Mouse (Mus musculus) CH12.LX (cell line): ENCODE data around the gene Tbc1d7. TPM values are rescaled to one million over a fixed set of nuclear protein-coding genes. Genes with fewer than 3 reads are reported as not detected.

Source experiments
- DNase-seq: peaks from one replicate; pipeline ENCODE4 v3.0.0-alpha.2; 2013; ENCODE audit errors: extremely low read depth
- H3K27ac ChIP-seq: 2 replicates; pipeline ENCODE4 v1.5.1; 2012; ENCODE audit warnings: low read depth, mild to moderate bottlenecking, control low read depth, moderate library complexity; ENCODE audit not compliant: insufficient read depth
- H3K27me3 ChIP-seq: replicated peaks from 2 replicates; pipeline ENCODE3; 2012; ENCODE audit warnings: inconsistent platforms
- H3K36me3 ChIP-seq, 2 experiments: replicated peaks in 1 of 2; 2 replicates each; pipeline versions ENCODE3 to v1.6.1; 2012; ENCODE audit warnings: inconsistent platforms in 1 of 2, low read length in 1 of 2, mild to moderate bottlenecking in 1 of 2, mixed read lengths in 1 of 2, moderate library complexity in 1 of 2; ENCODE audit not compliant: control insufficient read depth in 1 of 2, insufficient read depth in 1 of 2
- H3K4me1 ChIP-seq, 2 experiments: 2 replicates each; pipeline ENCODE4 v1.6.1; 2012; ENCODE audit warnings: inconsistent platforms in 1 of 2, moderate library complexity in 1 of 2; ENCODE audit not compliant: insufficient read depth in 2 of 2, control insufficient read depth in 1 of 2
- H3K4me2 ChIP-seq: 2 replicates; pipeline ENCODE4 v1.6.1; 2012; ENCODE audit warnings: low read depth, mild to moderate bottlenecking, control low read depth; ENCODE audit not compliant: poor library complexity, insufficient read depth, severe bottlenecking
- H3K4me3 ChIP-seq, 3 experiments: fragments of 150-350 bp in 1 of 3; sonication (generic) in 1 of 3; replicated peaks in 1 of 3; 2 replicates each; pipeline versions ENCODE3 to v1.5.1; 2011 to 2012; ENCODE audit warnings: low read depth in 2 of 3, low read length in 2 of 3, mild to moderate bottlenecking in 2 of 3, moderate library complexity in 2 of 3, control low read depth in 1 of 3, improper control_type of control experiment in 1 of 3, inconsistent platforms in 1 of 3, mixed read lengths in 1 of 3; ENCODE audit not compliant: poor library complexity in 1 of 3
- H3K79me2 ChIP-seq: replicated peaks from 2 replicates; pipeline ENCODE4 v1.6.1; 2012; ENCODE audit warnings: mild to moderate bottlenecking, moderate library complexity; ENCODE audit not compliant: control insufficient read depth, poor library complexity, insufficient read depth, severe bottlenecking; ENCODE audit errors: extremely low read depth
- H3K9ac ChIP-seq: 2 replicates; pipeline ENCODE4 v1.6.1; 2012; ENCODE audit warnings: low read depth, mild to moderate bottlenecking, control low read depth, moderate library complexity; ENCODE audit not compliant: insufficient read depth
- H3K9me3 ChIP-seq: replicated peaks from 2 replicates; pipeline ENCODE3; 2012; ENCODE audit warnings: low read length, inconsistent platforms, mixed read lengths
- CHD1 ChIP-seq: IDR thresholded peaks from 2 replicates; pipeline ENCODE4 v1.6.1; 2012; ENCODE audit warnings: low read depth, low read length, improper control_type of control experiment, inconsistent platforms
- CTCF ChIP-seq, 2 experiments: IDR thresholded peaks in 1 of 2; conservative IDR thresholded peaks in 1 of 2; 2 replicates each; pipeline ENCODE4 v1.5.1; 2011 to 2012; ENCODE audit warnings: low read depth in 2 of 2, low read length in 2 of 2, improper control_type of control experiment in 1 of 2, inconsistent platforms in 1 of 2, mild to moderate bottlenecking in 1 of 2, moderate library complexity in 1 of 2
- HCFC1 ChIP-seq: IDR thresholded peaks from 2 replicates; pipeline ENCODE4 v1.6.1; 2012; ENCODE audit warnings: low read depth, mild to moderate bottlenecking, inconsistent platforms, low read length, improper control_type of control experiment
- JUN ChIP-seq: IDR thresholded peaks from 2 replicates; pipeline ENCODE4 v1.6.1; 2011; ENCODE audit warnings: low read depth, mild to moderate bottlenecking, low read length, improper control_type of control experiment, moderate library complexity; ENCODE audit not compliant: insufficient read depth
- JUND ChIP-seq: conservative IDR thresholded peaks from 2 replicates; pipeline ENCODE4 v1.6.1; 2011; ENCODE audit warnings: low read depth, low read length, improper control_type of control experiment
- KAT2A ChIP-seq: IDR thresholded peaks from 2 replicates; pipeline ENCODE4 v1.6.1; 2012; ENCODE audit warnings: low read length, improper control_type of control experiment, inconsistent platforms; ENCODE audit not compliant: insufficient replicate concordance
- MAFK ChIP-seq: IDR thresholded peaks from 2 replicates; pipeline ENCODE4 v1.6.1; 2011; ENCODE audit warnings: low read length, improper control_type of control experiment; ENCODE audit not compliant: insufficient replicate concordance
- MAX ChIP-seq: IDR thresholded peaks from 2 replicates; pipeline ENCODE4 v1.6.1; 2011; ENCODE audit warnings: low read length, improper control_type of control experiment
- MAZ ChIP-seq: IDR thresholded peaks from 2 replicates; pipeline ENCODE4 v1.6.1; 2012; ENCODE audit warnings: low read depth, mild to moderate bottlenecking, inconsistent platforms, low read length, improper control_type of control experiment, moderate library complexity
- MXI1 ChIP-seq: IDR thresholded peaks from 2 replicates; pipeline ENCODE4 v1.6.1; 2011; ENCODE audit warnings: mild to moderate bottlenecking, low read depth, low read length, improper control_type of control experiment
- MYC ChIP-seq: IDR thresholded peaks from 2 replicates; pipeline ENCODE4 v1.6.1; 2011; ENCODE audit warnings: low read depth, mild to moderate bottlenecking, improper control_type of control experiment, low read length
- NELFE ChIP-seq: IDR thresholded peaks from 2 replicates; pipeline ENCODE4 v1.6.1; 2011; ENCODE audit warnings: low read depth, low read length, improper control_type of control experiment
- POLR2A ChIP-seq: IDR thresholded peaks from 2 replicates; pipeline ENCODE4 v1.6.1; 2011; ENCODE audit warnings: low read depth, mild to moderate bottlenecking, improper control_type of control experiment, low read length
- RAD21 ChIP-seq: IDR thresholded peaks from 2 replicates; pipeline ENCODE4 v1.6.1; 2011; ENCODE audit warnings: low read depth, mild to moderate bottlenecking, low read length, improper control_type of control experiment, moderate library complexity
- RCOR1 ChIP-seq: conservative IDR thresholded peaks from 2 replicates; pipeline ENCODE4 v1.6.1; 2012; ENCODE audit warnings: low read depth, mild to moderate bottlenecking, inconsistent platforms, low read length, improper control_type of control experiment
- SMC3 ChIP-seq: IDR thresholded peaks from 2 replicates; pipeline ENCODE4 v1.6.1; 2011; ENCODE audit warnings: low read depth, low read length, improper control_type of control experiment
- TBP ChIP-seq: conservative IDR thresholded peaks from 2 replicates; pipeline ENCODE4 v1.6.1; 2011; ENCODE audit warnings: low read depth, low read length, improper control_type of control experiment
- TCF12 ChIP-seq: IDR thresholded peaks from 2 replicates; pipeline ENCODE4 v1.6.1; 2014; ENCODE audit warnings: low read depth, mild to moderate bottlenecking, inconsistent platforms, low read length, improper control_type of control experiment
- ZNF384 ChIP-seq: IDR thresholded peaks from 2 replicates; pipeline ENCODE4 v1.6.1; 2012; ENCODE audit warnings: low read depth, low read length, improper control_type of control experiment, inconsistent platforms
- dilution Hi-C: fragments of 300-500 bp; cut with MboI; formaldehyde crosslinking; loops from 2 replicates; pipeline ENCODE4 v1.14.3; 2020; ENCODE audit warnings: low sequenced_read_pairs; ENCODE audit not compliant: extremely low pct_unique_long_range_greater_than_20kb, extremely low pct_ligation_motif_present
- in situ Hi-C: fragments of 300-500 bp; cut with MboI; formaldehyde crosslinking; loops from 3 replicates; pipeline ENCODE4 v1.14.3; 2019; ENCODE audit warnings: low sequenced_read_pairs, low pct_ligation_motif_present, low pct_unique_long_range_greater_than_20kb, mixed read lengths
- polyA plus RNA-seq: library from polyadenylated mRNA; unstranded; fragments of >175 nt; gene quantifications from 2 replicates; pipeline ENCODE4 v1.2.1, GENCODE M21; 2012; ENCODE audit warnings: low read depth; ENCODE audit not compliant: insufficient read length
- total RNA-seq, 2 experiments: library from RNA; depleted of rRNA; stranded (reverse); fragments of 300-350 nt in 1 of 2; fragments of >200 nt in 1 of 2; gene quantifications; 2 replicates each; pipeline ENCODE4 v1.2.3; 2012 to 2014

Tbc1d7 gene
- total and polyA plus RNA-seq, 3 experiments, result 19.5 to 37.3 (median 20.2) TPM

DNA sequence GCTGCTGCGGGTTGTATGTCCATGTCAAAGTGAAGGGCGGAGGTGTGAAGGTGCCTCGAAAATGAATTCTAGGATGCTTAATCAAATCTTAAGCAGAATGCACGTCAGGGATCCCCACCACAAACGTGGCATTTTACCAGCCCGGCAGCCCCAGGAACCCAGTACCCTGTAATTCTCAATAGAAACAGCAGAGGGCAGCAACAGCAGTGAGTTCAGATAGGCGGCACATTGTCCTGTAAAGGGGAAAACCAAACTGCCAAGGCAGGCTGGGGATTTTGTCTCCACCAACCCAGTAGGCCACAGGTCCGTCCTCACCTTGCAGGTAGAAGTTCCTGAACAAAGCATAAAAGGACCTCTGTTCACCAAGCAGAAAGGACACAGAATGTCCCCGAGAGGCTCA is 2.0 kb upstream of the Tbc1d7 start:
- Histone ChIP-seq H3K9me3 (no peaks in the 10 kb centered on the region), H3K4me2 (peak overlapping the region; percentile 56; the same call in 1 of the 2 replicates), H3K4me3 (no peak overlapping the region), H3K36me3 (peaks cover 2 to 8% of the 10 kb centered on the region in 2 experiments), H3K9ac (0 out of 2 replicates have a peak overlapping the region, but pooled peaks have one; percentile 23), H3K27me3 (no peaks in the 10 kb centered on the region), H3K27ac (no peak overlapping the region), H3K4me1 (peaks cover 10 to 47% of the 10 kb centered on the region in 2 experiments), H3K79me2 (no peaks in the 10 kb centered on the region)
- peak; percentile 86 for DNase-seq
- in situ Hi-C loops (loop anchor here (10.0 kb wide), 1 partner anchor 562 kb away; no protein-coding TSS in a partner anchor), dilution Hi-C loops (no loop called here)
- peak; percentile 59; the same call in 1 of the 2 replicates for TF ChIP-seq MYC
- 0 out of 2 replicates have a peak, but pooled peaks have one; percentile 16 for TF ChIP-seq MAX
- TF ChIP-seq TBP, result no peak
- TF ChIP-seq JUN, result no peak
- TF ChIP-seq SMC3, result peak; percentile 64
- 0 out of 2 replicates have a peak, but pooled peaks have one; percentile 20 for TF ChIP-seq POLR2A
- no peak for TF ChIP-seq MXI1
- TF ChIP-seq RAD21, result peak; percentile 75
- no peak for TF ChIP-seq KAT2A
- TF ChIP-seq CTCF (conservative IDR thresholded peaks at IDR 0.05 in 1 of 2, IDR thresholded peaks at IDR 0.05 in 1 of 2; ENCODE audit: low read depth in 2 of 2, low read length in 2 of 2), result peak; percentile 74 to 78; a peak in 3 of 4 replicates

DNA sequence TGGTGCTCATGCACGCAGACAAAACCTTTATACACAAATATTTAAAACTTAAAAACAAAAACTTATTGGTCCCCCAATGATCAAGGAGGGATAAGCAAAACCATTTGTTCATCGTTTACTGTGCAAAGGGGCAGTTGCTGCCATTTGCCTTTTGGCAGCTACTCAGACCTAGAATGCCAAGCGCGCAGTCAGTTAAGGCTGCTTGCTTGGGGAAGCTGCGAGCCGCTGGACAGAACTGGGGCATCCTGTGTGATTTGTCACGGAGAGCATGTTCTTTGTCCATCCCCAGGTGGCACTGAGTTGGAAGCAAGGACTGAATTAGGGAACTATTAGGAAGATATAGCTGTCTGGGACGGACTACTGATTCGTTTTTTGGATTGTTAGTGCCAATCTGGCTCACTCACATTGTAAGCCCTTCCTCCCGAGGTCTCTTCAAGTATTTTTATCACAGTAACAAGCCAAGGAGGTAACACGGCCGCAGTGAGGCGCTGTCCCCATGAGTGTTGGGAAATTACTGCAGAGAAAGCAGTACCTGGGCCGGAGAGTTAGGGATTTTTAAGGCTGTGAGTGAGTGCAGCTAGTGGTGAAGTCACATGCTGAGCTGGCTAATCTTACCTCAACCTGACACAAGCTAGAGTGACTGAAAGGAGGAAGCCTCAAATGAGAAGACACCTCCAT is 874 bp upstream of the Tbc1d7 start:
- in situ Hi-C loops (loop anchor here (10.0 kb wide), 1 partner anchor 563 kb away; no protein-coding TSS in a partner anchor), dilution Hi-C loops (no loop called here)
- Histone ChIP-seq H3K79me2 (no peaks in the 10 kb centered on the region), H3K9ac (peak overlapping the region; percentile 89), H3K4me1 (peaks cover 4 to 39% of the 10 kb centered on the region in 2 experiments; a peak in 3 of 4 replicates), H3K4me3 (peak overlapping the region in 2 of 3 experiments; percentile 79 to 82), H3K36me3 (peaks cover 2 to 16% of the 10 kb centered on the region in 2 experiments), H3K9me3 (no peaks in the 10 kb centered on the region), H3K27ac (no peak overlapping the region), H3K27me3 (no peaks in the 10 kb centered on the region), H3K4me2 (peak overlapping the region; percentile 46)
- peak; percentile 44 for DNase-seq
- TF ChIP-seq CTCF (conservative IDR thresholded peaks at IDR 0.05 in 1 of 2, IDR thresholded peaks at IDR 0.05 in 1 of 2; ENCODE audit: low read depth in 2 of 2, low read length in 2 of 2) (peak in 1 of 2 experiments; percentile 37; a peak in 2 of 4 replicates), RCOR1 (no peak), MAFK (0 out of 2 replicates have a peak, but pooled peaks have one; percentile 5)

- dilution Hi-C loops (no loop called here), in situ Hi-C loops (no loop called here)
- no peak overlapping the region for H3K4me2 ChIP-seq
- peaks cover 12 to 54% of the 10 kb centered on the region in 2 experiments for H3K36me3 ChIP-seq
- no peaks in the 10 kb centered on the region for H3K27me3 ChIP-seq
- TF ChIP-seq NELFE (no peak), MYC (no peak), HCFC1 (no peak), MAZ (no peak), TBP (no peak), JUND (no peak), MAX (no peak), RAD21 (no peak), CTCF (conservative IDR thresholded peaks at IDR 0.05 in 1 of 2, IDR thresholded peaks at IDR 0.05 in 1 of 2; ENCODE audit: low read depth in 2 of 2, low read length in 2 of 2) (no peak), KAT2A (no peak), SMC3 (no peak), CHD1 (no peak), RCOR1 (no peak), TCF12 (no peak), ZNF384 (no peak), MXI1 (no peak), MAFK (no peak)
- no peak overlapping the region for H3K27ac ChIP-seq
- no peaks in the 10 kb centered on the region for H3K9me3 ChIP-seq
- no peak for DNase-seq
- H3K4me3 ChIP-seq, result no peak overlapping the region
- H3K79me2 ChIP-seq, result no peaks in the 10 kb centered on the region
- no peak overlapping the region for H3K9ac ChIP-seq
- peaks cover 0 to 13% of the 10 kb centered on the region in 2 experiments; a peak in 2 of 4 replicates for H3K4me1 ChIP-seq
Observed at GRCm38 (mm10) chr13:43167721-43168120, 3.6 kb downstream of the Tbc1d7 start.
